Mouse (Mus musculus) intestine, postnatal 0 days (tissue): ENCODE data around the gene Cisd3. TPM values are rescaled to one million over a fixed set of nuclear protein-coding genes. Genes with fewer than 3 reads are reported as not detected.

Source experiments
- ATAC-seq: fragments of 200-750 bp; cut with Nextera tagmentation; 2 replicates; pipeline ENCODE4 v1.8.0; 2017; ENCODE audit warnings: mild to moderate bottlenecking, moderate TSS enrichment, moderate library complexity
- H3K27ac ChIP-seq: fragments of 300-500 bp; sonication (generic); 2 replicates; pipeline ENCODE4 v1.5.1; 2014; ENCODE audit warnings: mild to moderate bottlenecking, low read depth, low read length, moderate library complexity
- H3K27me3 ChIP-seq: fragments of 300-500 bp; sonication (generic); replicated peaks from 2 replicates; pipeline ENCODE4 v1.6.1; 2014; ENCODE audit warnings: low read length, mixed read lengths; ENCODE audit not compliant: control insufficient read depth, insufficient read depth
- H3K36me3 ChIP-seq: fragments of 300-500 bp; sonication (generic); 2 replicates; pipeline ENCODE4 v1.6.1; 2014; ENCODE audit warnings: mild to moderate bottlenecking, moderate library complexity; ENCODE audit not compliant: control insufficient read depth, insufficient read depth
- H3K4me1 ChIP-seq: fragments of 300-500 bp; sonication (generic); replicated peaks from 2 replicates; pipeline ENCODE4 v1.6.1; 2014; ENCODE audit warnings: antibody characterized with exemption, low read length, mixed read lengths; ENCODE audit not compliant: control insufficient read depth, insufficient read depth
- H3K4me2 ChIP-seq: fragments of 300-500 bp; sonication (generic); replicated peaks from 2 replicates; pipeline ENCODE4 v1.6.1; 2014; ENCODE audit warnings: low read depth, mild to moderate bottlenecking, moderate library complexity
- H3K4me3 ChIP-seq: fragments of 300-500 bp; sonication (generic); 2 replicates; pipeline ENCODE4 v1.5.1; 2014; ENCODE audit warnings: low read depth, low read length
- H3K9ac ChIP-seq: fragments of 300-500 bp; sonication (generic); 2 replicates; pipeline ENCODE4 v1.6.1; 2014; ENCODE audit warnings: mild to moderate bottlenecking, low read depth, low read length
- H3K9me3 ChIP-seq: fragments of 300-500 bp; sonication (generic); 2 replicates; pipeline ENCODE4 v1.6.1; 2016; ENCODE audit warnings: mixed run types; ENCODE audit not compliant: control insufficient read depth
- CTCF ChIP-seq: sonication (generic); IDR thresholded peaks from 2 replicates; pipeline ENCODE4 v1.5.1; 2016; ENCODE audit warnings: low read depth, mild to moderate bottlenecking, control low read depth, antibody characterized with exemption, moderate library complexity
- WGBS: fragments of 180-500 bp; shearing (Covaris S2); extraction: QIAGEN DNeasy Blood & Tissue Kit; methylation state at CpG from one replicate; pipeline ENCODE4 v1.1.7; 2014; 5-methylcytosine and 5-hydroxymethylcytosine counted together
- polyA plus RNA-seq: library from polyadenylated mRNA; unstranded; fragments of >200 nt; fragmentation: Nextera tagmentation; extraction: Ambion mirVana; gene quantifications from 2 replicates; pipeline ENCODE4 v1.2.1, GENCODE M21; 2015

Gene Cisd3
- polyA plus RNA-seq, 1 experiment from 2014 or later = 122 TPM

- TF ChIP-seq CTCF = no peak
- Histone ChIP-seq H3K27ac (no peak overlapping the region), H3K9ac (no peak overlapping the region), H3K36me3 (peaks cover 43% of the 10 kb centered on the region), H3K4me3 (no peak overlapping the region), H3K27me3 (no peaks in the 10 kb centered on the region), H3K4me1 (peaks cover 18% of the 10 kb centered on the region; the same call in 1 of the 2 replicates), H3K9me3 (no peaks in the 10 kb centered on the region), H3K4me2 (peak overlapping the region; percentile 44; the same call in 1 of the 2 replicates)
- ATAC-seq = no peak
- WGBS = 73% methylated on average over 4 of the region's 4 CpGs
These were observed 8.8 kb downstream of the Cisd3 start for GRCm38 (mm10) chr11:97694435-97694834.

DNA sequence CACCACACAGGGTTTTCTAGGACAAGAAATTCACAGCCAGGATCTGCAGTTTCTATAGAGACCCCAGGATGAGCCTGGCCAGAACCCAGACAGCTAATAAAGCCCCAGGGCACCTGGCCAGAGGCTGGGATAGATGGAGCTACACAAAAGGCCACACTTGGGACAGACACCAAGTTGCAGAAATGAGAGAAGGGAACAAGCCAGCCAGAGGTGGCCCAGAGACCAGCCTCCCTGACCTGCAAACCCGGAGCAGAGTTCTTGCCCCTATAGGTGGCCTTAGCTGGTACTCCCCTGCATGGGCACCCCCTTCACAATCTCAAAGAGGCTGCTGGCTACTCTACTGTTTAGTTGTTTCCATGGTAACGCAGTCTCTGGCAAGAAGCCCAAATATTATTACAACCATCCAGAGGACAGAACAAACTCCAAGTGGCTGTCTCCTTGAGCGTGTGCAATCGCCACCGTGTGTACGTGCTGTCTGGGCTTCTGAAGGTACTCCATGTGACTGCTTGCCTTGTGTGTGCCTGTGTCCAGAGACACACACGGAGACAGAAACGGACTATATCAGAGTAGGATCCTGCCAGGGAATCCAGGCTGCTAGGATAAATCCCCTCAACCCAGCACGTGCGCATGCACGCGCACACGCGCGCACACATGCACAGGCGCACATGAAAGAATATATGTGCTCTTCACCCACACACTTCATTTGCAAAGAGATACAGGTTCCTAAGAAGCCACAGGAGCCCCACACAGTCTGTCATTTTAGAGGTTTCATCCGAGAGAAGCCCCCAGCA, 9.5 kb downstream of the Cisd3 start:
- peak; percentile 4; the same call in 1 of the 2 replicates for TF ChIP-seq CTCF
- Histone ChIP-seq H3K4me2 (peak overlapping the region; percentile 44), H3K27me3 (no peaks in the 10 kb centered on the region), H3K4me1 (peaks cover 18% of the 10 kb centered on the region; the same call in 1 of the 2 replicates), H3K9ac (no peak overlapping the region; the same call in 1 of the 2 replicates), H3K36me3 (peaks cover 37% of the 10 kb centered on the region), H3K4me3 (no peak overlapping the region), H3K27ac (peak overlapping the region; percentile 41), H3K9me3 (no peaks in the 10 kb centered on the region)
- 41% methylated on average over 17 of the region's 17 CpGs for WGBS
- peak; percentile 55 for ATAC-seq

DNA sequence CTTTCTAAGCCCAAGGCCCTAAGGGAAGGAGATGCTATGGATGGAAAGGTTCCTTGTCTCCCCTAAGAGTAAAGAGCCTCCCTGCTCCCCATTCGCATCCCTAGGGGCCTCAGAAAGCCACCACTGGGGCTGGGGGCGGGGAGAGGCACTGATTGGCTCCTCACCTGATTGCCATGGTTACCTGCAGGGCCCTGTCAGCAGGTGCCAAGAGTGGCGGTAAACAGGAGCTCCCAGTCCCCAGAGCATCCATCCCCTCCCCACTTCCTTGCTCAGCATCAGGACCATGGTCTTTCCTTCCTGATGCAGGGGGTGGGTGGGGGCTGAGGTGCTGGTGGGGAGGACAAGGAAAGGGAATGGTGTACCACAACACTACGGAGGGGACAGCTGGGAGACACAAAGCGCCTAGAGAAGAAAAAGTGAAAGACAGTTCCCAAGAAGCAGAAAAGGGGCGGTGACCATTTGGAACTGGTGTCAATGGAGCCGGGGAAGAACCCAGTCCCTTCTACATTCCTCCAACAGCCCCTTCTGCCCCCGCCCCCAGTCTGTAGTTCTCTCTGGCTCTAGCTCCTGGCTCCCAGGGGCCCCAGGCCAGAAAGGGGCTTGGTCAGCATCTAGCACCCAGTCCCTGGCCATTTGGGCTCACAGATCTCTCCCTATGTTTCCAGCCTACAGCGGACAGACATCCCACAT, 10.2 kb downstream of the Cisd3 start:
- peak overlapping the region; percentile 41 for H3K27ac ChIP-seq
- peaks cover 29% of the 10 kb centered on the region for H3K36me3 ChIP-seq
- no peak overlapping the region for H3K4me3 ChIP-seq
- peaks cover 18% of the 10 kb centered on the region; the same call in 1 of the 2 replicates for H3K4me1 ChIP-seq
- H3K27me3 ChIP-seq = no peaks in the 10 kb centered on the region
- H3K9ac ChIP-seq = no peak overlapping the region
- no peak for ATAC-seq
- H3K9me3 ChIP-seq = no peaks in the 10 kb centered on the region
- H3K4me2 ChIP-seq = peak overlapping the region; percentile 44
- no peak for TF ChIP-seq CTCF
- 34% methylated on average over 8 of the region's 9 CpGs for WGBS

GRCm38 (mm10) chr11:97696669-97697068, 11.0 kb downstream of the Cisd3 start:
- Histone ChIP-seq H3K4me1 (peaks cover 18% of the 10 kb centered on the region), H3K9ac (no peak overlapping the region), H3K27me3 (no peaks in the 10 kb centered on the region), H3K9me3 (no peaks in the 10 kb centered on the region), H3K4me3 (no peak overlapping the region), H3K27ac (no peak overlapping the region), H3K4me2 (peak overlapping the region; percentile 79; the same call in 1 of the 2 replicates), H3K36me3 (peaks cover 21% of the 10 kb centered on the region)
- TF ChIP-seq CTCF = no peak
- ATAC-seq = no peak
- WGBS = 65% methylated on average over 8 of the region's 8 CpGs

DNA sequence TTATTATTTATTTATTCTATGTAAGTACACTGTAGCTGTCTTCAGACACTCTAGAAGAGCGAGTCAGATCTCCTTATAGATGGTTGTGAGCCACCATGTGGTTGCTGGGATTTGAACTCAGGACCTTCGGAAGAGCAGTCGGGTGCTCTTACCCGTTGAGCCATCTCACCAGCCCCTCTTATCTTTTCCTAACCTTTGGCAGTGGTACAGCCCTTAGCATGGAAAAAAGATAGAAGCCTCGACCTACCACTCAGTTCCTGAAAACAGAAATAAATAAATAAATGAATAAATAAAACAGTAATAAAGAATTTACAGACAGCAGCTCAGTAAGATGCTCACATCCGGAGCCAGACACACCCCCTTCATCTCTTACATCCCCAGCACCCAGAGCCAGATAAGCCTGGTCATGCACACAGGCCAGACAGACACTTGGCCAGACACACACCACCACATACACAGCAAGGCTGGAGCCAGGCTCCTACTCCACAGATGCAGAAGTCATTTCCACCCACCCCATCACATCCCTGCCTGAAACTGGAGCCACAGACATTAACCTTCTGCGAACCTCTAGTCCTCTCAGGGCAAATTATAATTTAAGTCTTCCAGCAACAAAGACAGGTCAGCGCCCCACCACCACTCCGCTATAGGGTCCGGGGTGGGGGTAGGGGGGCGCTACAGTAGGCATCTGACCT, 11.7 kb downstream of the Cisd3 start:
- Histone ChIP-seq H3K4me1 (peaks cover 22% of the 10 kb centered on the region), H3K9ac (peak overlapping the region; percentile 85; the same call in 1 of the 2 replicates), H3K27me3 (no peaks in the 10 kb centered on the region), H3K27ac (no peak overlapping the region; the same call in 1 of the 2 replicates), H3K4me3 (peak overlapping the region; percentile 77), H3K9me3 (no peaks in the 10 kb centered on the region), H3K36me3 (peaks cover 14% of the 10 kb centered on the region), H3K4me2 (peak overlapping the region; percentile 79)
- no peak for TF ChIP-seq CTCF
- WGBS = 47% methylated on average over 11 of the region's 11 CpGs
- ATAC-seq = no peak
